Mouse (Mus musculus) spleen, adult 2 months (tissue): ENCODE data around the gene Fem1a.

ENCODE experiments used
- CTCF ChIP-seq: fragments of 200-500 bp; IDR thresholded peaks from 2 replicates; pipeline ENCODE4 v1.5.1; 2011; ENCODE audit warnings: mild to moderate bottlenecking, inconsistent platforms; ENCODE audit not compliant: insufficient read depth, insufficient read length, insufficient replicate concordance; ENCODE audit errors: extremely low read depth
- POLR2A ChIP-seq: fragments of 200-500 bp; IDR thresholded peaks from 2 replicates; pipeline ENCODE4 v1.6.1; 2011; ENCODE audit warnings: low read depth, low read length, inconsistent platforms

- no peak for TF ChIP-seq CTCF
- TF ChIP-seq POLR2A, result no peak
These were observed 33.0 kb downstream of the Fem1a start for GRCm38 (mm10) chr17:56289371-56290331.
